Mouse (Mus musculus) testis, adult 2 months (tissue): ENCODE results near the gene Tnfrsf22.

Experiments used
- CTCF ChIP-seq: fragments of 200-500 bp; IDR thresholded peaks from 2 replicates; pipeline ENCODE4 v1.5.1; 2012; ENCODE audit warnings: low read depth, mild to moderate bottlenecking, inconsistent platforms, low read length, moderate library complexity; ENCODE audit not compliant: control insufficient read depth, insufficient read depth, insufficient replicate concordance
- POLR2A ChIP-seq: fragments of 200-500 bp; IDR thresholded peaks from 2 replicates; pipeline ENCODE4 v1.6.1; 2012; ENCODE audit warnings: low read depth, mild to moderate bottlenecking, inconsistent platforms, low read length, moderate library complexity; ENCODE audit not compliant: control insufficient read depth

- no peak for TF ChIP-seq POLR2A
- TF ChIP-seq CTCF = no peak
Observed at GRCm38 (mm10) chr7:143601705-143602104, 47.8 kb downstream of the Tnfrsf22 start.
